Mouse (Mus musculus) hindbrain, postnatal 0 days (tissue): Measurements from ENCODE around the gene Sema6c. TPM values are rescaled to one million over a fixed set of nuclear protein-coding genes. Genes with fewer than 3 reads are reported as not detected.

Experiments
- ATAC-seq: fragments of 200-750 bp; cut with Nextera tagmentation; 2 replicates; pipeline ENCODE4 v1.8.0; 2017; ENCODE audit warnings: mild to moderate bottlenecking, moderate TSS enrichment, moderate library complexity
- DNase-seq: peaks from one replicate; pipeline ENCODE4 v3.0.0-alpha.2; 2015; ENCODE audit warnings: low spot score
- H3K27ac ChIP-seq: fragments of 300-500 bp; sonication (generic); 2 replicates; pipeline ENCODE4 v1.5.1; 2014; ENCODE audit warnings: mild to moderate bottlenecking
- H3K27me3 ChIP-seq: fragments of 300-500 bp; sonication (generic); 2 replicates; pipeline ENCODE4 v1.6.1; 2014; ENCODE audit warnings: low read length, mixed read lengths; ENCODE audit not compliant: insufficient read depth
- H3K36me3 ChIP-seq: fragments of 300-500 bp; sonication (generic); 2 replicates; pipeline ENCODE4 v1.6.1; 2014; ENCODE audit warnings: low read length, mixed read lengths; ENCODE audit not compliant: insufficient read depth
- H3K4me1 ChIP-seq: fragments of 300-500 bp; sonication (generic); 2 replicates; pipeline ENCODE4 v1.6.1; 2014; ENCODE audit warnings: antibody characterized with exemption, low read length, mixed read lengths; ENCODE audit not compliant: insufficient read depth
- H3K4me2 ChIP-seq: fragments of 300-500 bp; sonication (generic); 2 replicates; pipeline ENCODE4 v1.6.1; 2014; ENCODE audit warnings: low read depth, mild to moderate bottlenecking, low read length, moderate library complexity, mixed read lengths
- H3K4me3 ChIP-seq: fragments of 300-500 bp; sonication (generic); 2 replicates; pipeline ENCODE4 v1.5.1; 2014; ENCODE audit warnings: low read length
- H3K9ac ChIP-seq: fragments of 300-500 bp; sonication (generic); replicated peaks from 2 replicates; pipeline ENCODE4 v1.6.1; 2014; ENCODE audit warnings: mild to moderate bottlenecking, low read length, moderate library complexity, mixed read lengths
- H3K9me3 ChIP-seq: fragments of 300-500 bp; sonication (generic); 2 replicates; pipeline ENCODE4 v1.6.1; 2016; ENCODE audit warnings: low read length, mixed read lengths
- CTCF ChIP-seq: IDR thresholded peaks from 2 replicates; pipeline ENCODE4 v1.5.1; 2016; ENCODE audit warnings: antibody characterized with exemption, control low read depth, low read depth
- WGBS: fragments of 180-500 bp; shearing (Covaris S2); extraction: QIAGEN DNeasy Blood & Tissue Kit; methylation state at CpG from one replicate; pipeline ENCODE4 v1.1.7; 2014; 5-methylcytosine and 5-hydroxymethylcytosine counted together
- polyA plus RNA-seq: library from polyadenylated mRNA; unstranded; fragments of >200 nt; fragmentation: Nextera tagmentation; extraction: Ambion mirVana; gene quantifications from 2 replicates; pipeline ENCODE4 v1.2.1, GENCODE M21; 2015
- total RNA-seq: library from RNA; depleted of rRNA; stranded (reverse); fragments of >200 nt; gene quantifications from 2 replicates; pipeline ENCODE4 v1.2.3, GENCODE M21; 2014

Sema6c gene
- total and polyA plus RNA-seq, 2 experiments from 2014 or later: 16.4 to 127 TPM

DNA sequence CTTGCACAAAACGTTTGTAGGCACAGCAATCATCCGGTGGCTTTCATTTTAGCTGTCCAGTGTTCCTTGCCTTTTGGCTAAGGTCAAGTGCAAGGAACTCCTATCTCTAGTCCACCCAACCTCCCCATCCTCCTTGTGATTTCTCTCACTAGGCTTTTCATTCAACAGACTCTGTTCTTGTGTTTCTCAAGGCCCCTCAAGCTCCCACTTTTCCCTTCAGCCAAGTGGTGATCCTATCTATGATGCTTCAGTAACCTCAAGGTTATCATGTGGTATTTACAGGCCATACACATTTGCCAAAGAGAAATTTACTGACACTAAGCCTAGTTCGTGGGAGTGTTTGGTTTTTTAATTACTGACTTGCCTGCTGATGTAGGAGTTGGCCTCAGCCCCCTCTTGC lies 19.6 kb downstream of the Sema6c start:
- 69% methylated on average over 3 of the region's 3 CpGs for WGBS
- Histone ChIP-seq H3K36me3 (0 out of 2 replicates have a peak, but pooled peaks cover 9% of the 10 kb centered on the region), H3K4me2 (no peak overlapping the region), H3K4me1 (no peaks in the 10 kb centered on the region), H3K9ac (no peak overlapping the region), H3K9me3 (no peaks in the 10 kb centered on the region), H3K27ac (no peak overlapping the region), H3K27me3 (no peaks in the 10 kb centered on the region), H3K4me3 (no peak overlapping the region)
- no peak for TF ChIP-seq CTCF
- no peak for ATAC-seq
- no peak for DNase-seq

DNA sequence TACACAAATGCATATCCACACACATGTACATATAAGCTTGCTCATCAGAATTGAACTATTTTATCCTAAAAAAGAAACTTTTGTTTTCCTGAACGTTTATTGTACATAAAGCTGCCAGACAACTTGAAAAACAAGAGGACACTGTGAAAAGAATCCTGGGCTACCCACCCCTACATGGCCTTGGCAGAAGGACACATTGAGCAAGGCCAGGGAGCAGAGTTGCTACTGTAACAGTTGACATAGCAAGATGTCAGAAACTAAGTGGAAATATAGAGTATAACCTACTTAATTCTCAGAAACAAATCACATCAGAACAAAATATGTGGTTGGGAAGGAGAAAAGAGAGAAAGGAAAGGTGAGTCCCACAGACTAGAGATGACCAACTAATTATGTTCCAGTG lies 21.6 kb downstream of the Sema6c start:
- no peak for DNase-seq
- 53% methylated on average over 1 of the region's 1 CpGs for WGBS
- TF ChIP-seq CTCF: no peak

DNA sequence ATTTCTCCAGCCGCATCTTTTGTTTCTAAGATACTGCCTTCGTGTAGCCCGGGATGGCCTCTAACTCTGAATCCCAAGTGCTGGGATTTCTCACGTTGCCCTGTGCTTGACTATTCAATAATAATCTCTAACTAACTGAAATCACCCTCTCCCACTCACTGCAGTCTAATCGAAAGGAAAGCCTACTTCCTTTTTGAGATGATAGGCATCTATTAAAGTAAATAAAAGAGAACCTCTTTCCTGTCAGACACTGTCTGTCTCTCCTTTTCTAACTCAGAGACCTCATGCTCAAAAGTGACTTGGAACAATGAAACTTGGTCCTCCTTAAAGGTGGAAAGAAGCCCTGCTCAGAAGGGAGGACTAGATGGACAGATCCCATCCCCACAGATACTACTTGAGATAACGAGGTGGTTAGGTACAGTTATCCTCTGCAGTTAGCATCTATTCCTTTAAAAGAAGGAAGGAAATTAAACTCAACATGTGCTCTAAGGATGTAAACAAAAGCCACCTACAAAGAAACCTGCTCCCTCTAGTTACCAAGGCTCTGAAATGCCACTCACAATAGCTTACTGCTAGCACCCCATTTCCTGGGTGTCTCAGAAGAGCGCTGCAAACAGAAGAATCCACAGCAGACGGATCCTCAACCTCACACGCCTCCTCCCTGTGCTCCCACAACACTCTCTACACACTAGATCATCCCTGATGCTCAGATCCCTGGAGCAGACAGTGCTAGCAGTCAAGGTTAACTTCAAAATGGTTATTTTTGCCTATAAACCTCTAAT lies 24.7 kb downstream of the Sema6c start:
- Histone ChIP-seq H3K4me3 (no peak overlapping the region), H3K4me1 (no peaks in the 10 kb centered on the region), H3K36me3 (peaks cover 40% of the 10 kb centered on the region; the same call in 1 of the 2 replicates), H3K4me2 (no peak overlapping the region), H3K9me3 (no peaks in the 10 kb centered on the region), H3K27ac (no peak overlapping the region), H3K9ac (no peak overlapping the region), H3K27me3 (no peaks in the 10 kb centered on the region)
- ATAC-seq (no peak), DNase-seq (no peak)
- no peak for TF ChIP-seq CTCF
- WGBS: 92% methylated on average over 9 of the region's 9 CpGs

More for the DNA sequence above, 21.6 kb downstream of the Sema6c start:
- no peaks in the 10 kb centered on the region for H3K4me1 ChIP-seq
- no peaks in the 10 kb centered on the region for H3K27me3 ChIP-seq
- H3K27ac ChIP-seq: no peak overlapping the region
- H3K36me3 ChIP-seq: peaks cover 15% of the 10 kb centered on the region; the same call in 1 of the 2 replicates
- H3K9ac ChIP-seq: no peak overlapping the region
- no peaks in the 10 kb centered on the region for H3K9me3 ChIP-seq
- no peak overlapping the region for H3K4me2 ChIP-seq
- ATAC-seq: no peak
- H3K4me3 ChIP-seq: no peak overlapping the region

DNA sequence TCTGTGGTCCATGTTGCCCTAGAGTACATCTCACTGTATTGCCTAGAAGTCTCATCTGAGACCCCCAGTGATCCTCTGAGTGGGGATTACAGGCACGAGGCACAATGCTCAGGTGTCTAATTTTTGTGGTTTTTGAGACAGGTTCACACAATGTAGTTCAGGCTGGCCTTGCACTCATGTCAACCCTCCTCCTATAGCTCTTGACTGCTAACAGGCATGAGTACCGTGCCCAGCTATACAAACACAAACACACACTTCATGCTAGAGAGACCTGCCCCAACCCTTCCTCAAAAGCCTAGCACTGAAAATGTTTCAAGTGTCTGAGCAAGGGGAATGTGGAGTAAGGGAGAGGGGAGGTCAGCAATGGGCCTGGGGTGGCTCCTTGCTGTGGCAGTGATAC lies 25.8 kb downstream of the Sema6c start:
- 93% methylated on average over 2 of the region's 2 CpGs for WGBS
- DNase-seq (no peak), ATAC-seq (no peak)
- Histone ChIP-seq H3K9me3 (no peaks in the 10 kb centered on the region), H3K27me3 (no peaks in the 10 kb centered on the region), H3K36me3 (peaks cover 45% of the 10 kb centered on the region), H3K27ac (no peak overlapping the region), H3K9ac (no peak overlapping the region), H3K4me1 (no peaks in the 10 kb centered on the region), H3K4me3 (no peak overlapping the region), H3K4me2 (no peak overlapping the region)
- TF ChIP-seq CTCF: no peak

DNA sequence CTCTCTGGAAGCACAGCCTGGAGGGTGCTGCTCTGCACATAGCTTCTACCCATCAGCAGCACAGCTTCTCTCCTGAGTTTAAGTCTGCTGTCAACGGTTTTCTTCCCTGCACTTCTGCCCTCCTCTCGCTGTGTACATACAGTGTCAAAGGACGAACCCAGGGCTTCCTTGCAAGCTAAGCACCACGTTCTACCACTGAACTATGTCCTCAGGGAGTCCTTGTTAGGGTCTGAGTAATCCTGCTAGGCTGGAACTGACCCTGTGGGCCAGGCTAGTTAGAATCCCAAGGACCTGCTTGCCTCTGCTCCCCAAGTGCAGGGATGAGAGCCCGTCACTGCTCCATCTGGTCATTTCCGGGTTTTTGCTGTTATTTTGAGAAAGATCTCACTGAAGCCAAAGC lies 26.6 kb downstream of the Sema6c start:
- 88% methylated on average over 6 of the region's 6 CpGs for WGBS
- H3K9ac ChIP-seq: no peak overlapping the region
- H3K9me3 ChIP-seq: no peaks in the 10 kb centered on the region
- H3K4me1 ChIP-seq: no peaks in the 10 kb centered on the region
- H3K27ac ChIP-seq: no peak overlapping the region
- DNase-seq (no peak), ATAC-seq (no peak)
- no peak overlapping the region for H3K4me3 ChIP-seq
- peaks cover 51% of the 10 kb centered on the region for H3K36me3 ChIP-seq
- TF ChIP-seq CTCF: no peak
- H3K27me3 ChIP-seq: no peaks in the 10 kb centered on the region
- H3K4me2 ChIP-seq: no peak overlapping the region

DNA sequence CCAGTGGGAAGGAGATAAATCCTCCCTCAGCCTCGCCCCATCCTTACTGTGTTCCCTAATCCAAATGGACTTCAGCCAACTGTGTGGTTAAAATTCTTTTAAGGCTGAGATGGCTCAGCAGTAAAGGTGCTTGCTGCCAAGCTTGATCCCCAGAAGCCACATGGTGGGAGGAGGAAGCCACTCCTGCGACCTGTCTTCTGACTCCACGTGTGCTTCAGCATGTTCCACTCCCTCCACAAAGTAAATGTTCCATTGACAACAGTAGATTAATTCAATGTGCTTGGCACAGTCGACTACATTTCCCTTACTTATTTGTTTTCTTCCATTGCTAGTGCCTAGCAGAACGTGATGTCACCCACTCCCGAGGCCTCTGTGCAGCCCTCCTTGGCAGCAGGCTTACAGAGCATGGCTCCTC lies 34.5 kb downstream of the Sema6c start:
- H3K27me3 ChIP-seq: no peaks in the 10 kb centered on the region
- H3K9me3 ChIP-seq: no peaks in the 10 kb centered on the region
- no peak overlapping the region for H3K4me2 ChIP-seq
- no peak overlapping the region for H3K27ac ChIP-seq
- no peak overlapping the region for H3K4me3 ChIP-seq
- ATAC-seq (no peak), DNase-seq (peak; percentile 46)
- no peaks in the 10 kb centered on the region for H3K4me1 ChIP-seq
- H3K9ac ChIP-seq: no peak overlapping the region
- WGBS: 55% methylated on average over 6 of the region's 6 CpGs
- TF ChIP-seq CTCF: no peak
- peaks cover 34% of the 10 kb centered on the region for H3K36me3 ChIP-seq

DNA sequence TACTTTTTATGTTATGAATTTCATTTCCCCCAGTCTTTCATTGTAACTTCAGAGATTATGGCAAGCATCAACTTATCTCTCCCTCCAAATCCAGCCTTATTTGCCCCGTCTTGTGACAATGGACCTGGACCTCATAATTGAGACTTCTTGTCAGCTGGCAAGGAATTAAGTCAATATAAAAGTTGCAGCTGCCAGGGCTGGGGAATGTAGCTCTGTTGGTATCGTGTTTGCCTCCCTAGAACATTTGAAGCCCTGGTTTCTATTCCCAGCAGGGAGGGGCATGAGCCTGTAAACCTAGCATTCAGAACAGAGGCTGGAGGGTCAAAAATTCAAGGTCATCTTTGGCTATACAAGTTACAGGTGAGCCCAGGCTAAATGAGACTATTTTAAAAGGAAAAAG lies 35.5 kb downstream of the Sema6c start:
- 84% methylated on average over 2 of the region's 2 CpGs for WGBS
- H3K36me3 ChIP-seq: peaks cover 30% of the 10 kb centered on the region
- no peaks in the 10 kb centered on the region for H3K9me3 ChIP-seq
- DNase-seq: no peak
- no peak overlapping the region for H3K9ac ChIP-seq
- H3K4me2 ChIP-seq: no peak overlapping the region
- H3K4me3 ChIP-seq: no peak overlapping the region
- no peaks in the 10 kb centered on the region for H3K4me1 ChIP-seq
- H3K27ac ChIP-seq: no peak overlapping the region
- no peaks in the 10 kb centered on the region for H3K27me3 ChIP-seq
- ATAC-seq: no peak
- TF ChIP-seq CTCF: no peak
